Mouse (Mus musculus) spleen, postnatal 10 days (tissue): ENCODE measurements at regions not wholly inside any gene's neighbourhood (a gene's known extent, or its start where the extent isn't known, plus 50 kb on each side); places are given as distances from the start of the nearest gene placed in this dataset.
"Not testable (repeated sequence)": the region's sequence is repeated elsewhere in the genome, so short reads cannot be mapped to it uniquely, and the experiment has no call there.

ENCODE experiments used
- DNase-seq, 2 experiments: peaks; one replicate each; pipeline ENCODE4 v3.0.0; 2021 to 2022; ENCODE audit warnings: low spot score in 2 of 2

GRCm38 (mm10) chr11:24925135-24925534, 847.3 kb downstream of the Bcl11a start:
- no peak for DNase-seq

GRCm38 (mm10) chr11:24943646-24944045, 865.8 kb downstream of the Bcl11a start:
- no peak for DNase-seq

- no peak for DNase-seq
These were observed 873.3 kb downstream of the Bcl11a start for GRCm38 (mm10) chr11:24951161-24951560.

GRCm38 (mm10) chr11:24972359-24972758, 894.5 kb downstream of the Bcl11a start:
- DNase-seq, result no peak

DNA sequence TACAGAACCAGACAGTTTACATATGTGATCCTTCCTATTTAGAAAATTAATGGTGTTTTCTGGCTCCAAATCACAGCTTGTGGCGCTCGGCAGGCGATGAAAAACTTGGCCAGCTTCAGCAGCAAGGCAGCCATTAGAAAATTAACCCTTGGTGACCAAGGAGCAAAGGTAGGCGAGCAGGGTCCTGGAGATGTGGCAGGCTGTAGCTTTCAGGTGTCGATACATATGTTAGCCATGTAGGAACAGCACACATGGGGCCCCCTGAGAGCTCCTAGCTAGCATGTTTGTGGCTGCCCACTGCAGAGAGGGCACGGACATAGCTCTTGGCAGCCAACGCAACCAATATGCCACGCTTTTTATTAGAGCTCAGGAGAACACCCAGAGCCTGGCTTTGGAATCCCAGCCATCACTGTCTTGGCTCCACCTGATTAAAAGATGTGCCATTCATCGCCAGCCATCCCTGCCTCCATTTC, 902.4 kb downstream of the Bcl11a start:
- no peak for DNase-seq

GRCm38 (mm10) chr11:24983060-24983629, 905.3 kb downstream of the Bcl11a start:
- DNase-seq, result no peak

DNA sequence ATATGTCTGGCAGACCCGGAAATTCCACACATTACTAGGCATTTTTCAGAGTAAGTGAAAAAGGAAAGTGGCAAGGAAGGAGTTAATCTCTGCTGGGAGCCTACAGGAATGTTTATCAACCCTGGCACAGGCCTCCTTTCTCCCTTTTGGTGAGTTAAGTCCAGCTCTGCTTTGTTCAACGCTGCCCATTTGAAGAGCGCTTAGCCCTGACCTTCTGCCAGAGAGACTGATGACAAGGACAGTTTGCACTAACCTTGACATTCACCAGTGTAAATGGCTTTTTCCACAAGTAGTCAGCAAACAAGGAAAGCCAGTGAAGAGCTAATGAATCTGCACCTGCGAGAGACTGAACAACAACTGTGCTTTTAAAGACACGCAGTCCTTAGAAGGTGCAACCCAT, 927.6 kb downstream of the Bcl11a start:
- DNase-seq, result no peak

DNA sequence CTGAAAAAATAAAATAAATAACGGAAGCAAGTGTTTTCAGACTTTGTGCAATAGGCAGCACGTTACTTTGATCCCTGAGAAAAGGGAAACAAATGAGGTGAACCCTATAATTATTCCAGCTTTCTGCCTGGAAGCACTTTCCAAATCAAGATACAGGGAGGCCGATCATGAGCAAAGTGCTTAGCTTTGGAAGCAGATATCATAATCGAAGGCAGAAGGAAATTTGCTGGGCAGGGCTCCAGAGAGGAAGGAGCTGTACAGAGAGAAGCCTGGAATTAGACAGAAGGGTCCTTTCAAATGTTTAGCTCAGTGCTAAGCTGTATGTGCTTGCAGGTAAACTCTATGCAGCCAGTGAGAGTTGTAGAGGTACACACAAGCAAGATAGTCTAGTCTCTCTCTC, 948.9 kb downstream of the Bcl11a start:
- DNase-seq, result no peak

GRCm38 (mm10) chr11:25040983-25041382, 963.1 kb downstream of the Bcl11a start:
- no peak for DNase-seq

- no peak for DNase-seq
These were observed 964.9 kb downstream of the Bcl11a start for GRCm38 (mm10) chr11:25042763-25043162.

DNA sequence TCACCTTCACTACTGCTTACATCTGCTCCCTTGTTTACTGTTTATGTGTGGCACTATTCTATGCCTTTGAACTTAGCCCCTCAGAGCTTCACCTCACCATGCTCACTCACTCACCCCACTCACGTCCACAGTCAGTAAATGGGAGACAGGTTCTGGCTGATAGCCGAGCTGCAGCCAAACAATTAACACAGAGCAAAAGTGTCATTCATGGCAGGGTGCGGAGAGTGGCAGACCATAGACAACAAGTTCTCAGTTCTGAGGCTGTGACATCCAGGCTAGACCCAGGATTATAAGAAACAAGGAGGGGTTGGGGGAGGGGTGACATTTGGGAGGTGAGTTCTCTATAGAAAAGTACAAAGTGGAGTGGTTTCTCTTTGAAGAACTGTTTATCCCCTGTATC, 967.5 kb downstream of the Bcl11a start:
- DNase-seq, result no peak

GRCm38 (mm10) chr11:25045977-25046376, 968.1 kb downstream of the Bcl11a start:
- DNase-seq, result peak in 1 of 2 experiments; percentile 26

DNA sequence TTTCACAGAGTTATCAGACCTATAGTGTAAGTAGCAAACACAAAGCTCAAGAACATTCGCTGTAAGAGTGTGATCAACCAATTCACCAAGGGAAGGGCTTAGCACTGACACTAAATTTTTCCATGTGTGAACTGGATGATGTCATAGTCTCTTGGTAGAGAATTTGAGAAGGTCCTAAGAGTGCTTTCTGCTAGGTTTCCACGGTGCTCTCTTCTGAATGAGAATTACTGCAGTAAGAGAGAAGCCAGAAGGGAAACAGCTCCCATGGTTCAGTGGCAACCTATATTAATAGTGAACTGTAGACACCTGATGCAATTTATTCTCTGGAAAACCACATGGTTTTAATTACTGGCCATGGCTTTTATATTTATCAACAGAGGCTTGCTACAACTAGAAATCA, 977.8 kb downstream of the Bcl11a start:
- DNase-seq, result no peak

DNA sequence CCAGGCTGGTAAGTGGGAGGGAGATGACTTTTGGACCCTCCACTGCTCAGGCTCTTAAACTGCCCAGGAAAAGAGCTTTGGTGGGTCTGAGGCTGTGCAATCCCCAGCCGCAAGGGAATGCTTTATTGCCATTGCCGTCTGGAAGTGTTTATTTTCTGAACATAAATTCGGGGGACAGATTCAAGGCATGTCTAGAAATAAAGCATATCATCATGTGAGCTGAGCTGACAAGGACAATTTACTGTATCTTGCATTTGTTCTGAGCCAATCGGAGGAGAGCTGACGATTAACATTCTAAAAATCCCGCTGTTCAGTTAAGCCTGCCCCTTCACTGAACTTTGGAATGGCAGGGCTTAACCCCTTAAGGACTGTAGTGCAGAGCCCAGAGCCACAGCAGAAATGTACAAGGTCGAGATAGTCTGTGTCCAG, 979.3 kb downstream of the Bcl11a start:
- DNase-seq, result no peak

GRCm38 (mm10) chr11:25057543-25057942, 979.7 kb downstream of the Bcl11a start:
- no peak for DNase-seq

- no peak for DNase-seq
These were observed 985.2 kb downstream of the Bcl11a start for GRCm38 (mm10) chr11:25063042-25063441.

DNA sequence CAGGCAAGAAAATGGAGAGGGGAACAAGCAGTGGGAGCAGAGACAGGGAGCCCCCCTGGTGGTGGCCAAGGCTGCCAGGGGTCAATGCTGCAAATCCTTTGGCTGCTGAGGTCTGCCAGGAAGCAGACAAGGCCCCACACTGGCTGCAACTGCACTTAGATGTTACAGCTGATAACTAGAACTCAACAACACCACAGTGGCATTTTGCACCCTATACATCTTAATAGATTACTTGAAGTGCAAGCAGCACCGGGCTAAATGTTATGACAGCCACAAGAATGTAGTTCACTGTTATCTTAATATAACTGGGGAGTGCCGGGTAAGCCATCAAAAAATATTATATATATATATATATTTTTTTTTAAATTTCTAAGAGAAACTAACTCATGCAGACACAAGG, 986.1 kb downstream of the Bcl11a start:
- DNase-seq, result no peak

GRCm38 (mm10) chr11:25099976-25100375, 1022.1 kb downstream of the Bcl11a start:
- DNase-seq, result not testable (repeated sequence)

DNA sequence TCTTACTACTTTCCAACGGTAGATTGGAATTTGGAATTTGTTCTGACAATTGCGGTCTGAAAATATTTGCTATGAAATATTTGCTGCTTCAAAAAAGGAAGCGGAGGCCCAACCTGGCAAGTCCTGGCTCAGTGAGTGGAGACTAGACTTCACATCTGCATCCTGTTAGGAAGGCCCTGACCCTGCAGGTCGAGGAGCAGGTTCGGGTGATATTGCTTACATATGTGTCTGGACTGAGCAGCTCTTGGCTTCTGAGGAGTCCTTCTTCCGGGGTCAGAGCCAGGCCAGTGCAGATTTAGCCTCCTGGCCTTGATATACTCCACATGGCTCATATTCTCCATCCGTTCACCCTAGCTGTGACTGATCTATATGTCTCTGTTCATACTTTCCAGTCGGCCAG, 1026.6 kb downstream of the Bcl11a start:
- no peak for DNase-seq

DNA sequence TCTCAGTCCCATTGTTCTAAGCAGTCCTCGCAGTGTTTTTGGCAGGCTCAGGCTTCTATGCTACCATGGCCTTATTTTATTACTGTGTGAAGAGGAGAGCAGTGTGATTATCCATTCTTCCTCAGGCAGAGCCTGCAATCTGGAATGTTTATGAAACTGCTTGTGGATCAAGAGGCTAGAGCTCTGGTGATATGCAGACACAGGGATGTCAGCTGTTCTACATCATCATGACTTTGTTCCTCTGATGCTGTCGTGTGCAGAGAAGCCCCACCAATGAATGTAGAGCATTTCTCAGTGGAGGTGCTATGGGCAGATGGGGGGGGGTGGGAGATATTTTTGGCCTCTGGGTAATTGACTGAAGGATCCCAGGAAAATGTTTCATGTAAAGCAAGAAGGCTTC, 1046.6 kb downstream of the Bcl11a start:
- no peak for DNase-seq

GRCm38 (mm10) chr11:25142226-25142625, 1064.4 kb downstream of the Bcl11a start:
- no peak for DNase-seq

- DNase-seq, result no peak
These were observed 1065.0 kb downstream of the Bcl11a start for GRCm38 (mm10) chr11:25142833-25143232.

- no peak for DNase-seq
These were observed 1063.3 kb downstream of the 5730522E02Rik start for GRCm38 (mm10) chr11:25147287-25147686.

DNA sequence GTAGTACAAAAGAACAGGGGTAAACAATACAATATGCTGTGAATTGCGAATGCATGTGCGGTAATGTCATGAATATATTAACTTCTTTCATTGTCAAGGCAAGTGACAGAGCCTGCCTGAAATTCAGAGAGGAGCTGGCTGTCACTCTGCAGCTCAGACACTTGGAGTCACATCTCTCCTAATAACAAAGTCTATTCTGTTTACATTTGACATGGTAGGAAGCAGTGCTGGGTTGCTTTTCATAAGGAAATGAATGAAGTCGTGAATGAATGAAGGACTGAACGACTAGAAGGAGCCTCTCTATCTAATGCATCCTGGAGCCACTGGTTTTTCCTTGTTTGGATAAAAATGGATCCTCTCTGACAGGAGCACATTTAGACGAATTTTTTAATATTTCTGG, 1053.9 kb downstream of the 5730522E02Rik start:
- DNase-seq, result no peak
